Mouse (Mus musculus): ENCODE results near the gene Pik3cd. TPM values are rescaled to one million over a fixed set of nuclear protein-coding genes. Genes with fewer than 3 reads are reported as not detected.

Gene Pik3cd
- polyA plus RNA-seq, 1 experiment from 2014 or later: 3.5 TPM

DNA sequence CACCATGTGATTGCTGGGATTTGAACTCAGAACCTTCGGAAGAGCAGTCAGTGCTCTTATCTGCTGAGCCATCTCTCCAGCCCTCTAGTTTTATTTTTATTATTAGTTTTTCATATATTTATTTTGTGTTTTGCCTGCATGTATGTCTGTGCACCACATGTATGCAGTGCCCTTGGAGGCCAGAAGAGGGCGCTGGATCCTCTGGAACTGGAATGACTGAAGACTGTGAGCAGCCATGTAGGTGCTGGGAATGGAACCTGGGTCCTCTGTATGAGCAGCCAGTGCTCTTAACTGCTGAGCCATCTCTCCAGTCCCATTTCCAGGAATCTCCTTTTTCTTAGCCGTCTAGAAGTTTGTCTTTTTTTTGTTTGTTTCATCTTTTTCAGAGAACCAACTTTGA lies 97.9 kb downstream of the Pik3cd start:
- H3K36me3 ChIP-seq: no peaks in the 10 kb centered on the region
- H3K9me3 ChIP-seq (replicated peaks): peaks cover 3% of the 10 kb centered on the region; the same call in 1 of the 2 replicates
- H3K4me2 ChIP-seq: no peak overlapping the region
- 72% methylated on average over 3 of the region's 3 CpGs for WGBS
- no peak overlapping the region for H3K9ac ChIP-seq
- H3K4me1 ChIP-seq (replicated peaks): peaks cover 48% of the 10 kb centered on the region
- H3K27me3 ChIP-seq (replicated peaks): peaks cover 13% of the 10 kb centered on the region; the same call in 1 of the 2 replicates
- ATAC-seq (ENCODE audit: insufficient number of reproducible peaks, low FRiP score): no peak
- H3K27ac ChIP-seq (ENCODE audit: poor library complexity, severe bottlenecking): no peak overlapping the region
- no peak overlapping the region for H3K4me3 ChIP-seq

DNA sequence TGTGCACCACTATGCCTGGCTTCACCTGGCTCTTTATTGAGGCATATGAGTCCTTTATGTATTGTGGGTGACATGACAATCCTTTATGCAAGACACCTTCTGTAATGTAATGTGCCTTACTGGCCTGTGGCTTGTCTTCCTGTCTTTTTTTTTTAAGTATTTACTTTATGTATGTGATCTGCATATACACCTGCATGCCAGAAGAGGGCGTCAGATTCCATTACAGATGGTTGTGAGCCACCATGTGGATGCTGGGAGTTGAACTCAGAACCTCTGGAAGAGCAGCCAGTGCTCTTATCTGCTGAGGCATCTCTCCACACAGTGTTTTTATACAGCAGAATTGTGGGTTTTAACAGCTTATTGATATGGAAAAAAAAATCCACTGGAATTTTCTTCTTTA lies 98.5 kb downstream of the Pik3cd start:
- Histone ChIP-seq H3K4me1 (replicated peaks) (peaks cover 43% of the 10 kb centered on the region), H3K27ac (ENCODE audit: poor library complexity, severe bottlenecking) (no peak overlapping the region), H3K27me3 (replicated peaks) (peaks cover 15% of the 10 kb centered on the region; the same call in 1 of the 2 replicates), H3K9ac (no peak overlapping the region), H3K4me3 (no peak overlapping the region), H3K4me2 (no peak overlapping the region), H3K9me3 (replicated peaks) (peaks cover 3% of the 10 kb centered on the region; the same call in 1 of the 2 replicates), H3K36me3 (no peaks in the 10 kb centered on the region)
- no peak for ATAC-seq (ENCODE audit: insufficient number of reproducible peaks, low FRiP score)
- 57% methylated on average over 1 of the region's 1 CpGs for WGBS

DNA sequence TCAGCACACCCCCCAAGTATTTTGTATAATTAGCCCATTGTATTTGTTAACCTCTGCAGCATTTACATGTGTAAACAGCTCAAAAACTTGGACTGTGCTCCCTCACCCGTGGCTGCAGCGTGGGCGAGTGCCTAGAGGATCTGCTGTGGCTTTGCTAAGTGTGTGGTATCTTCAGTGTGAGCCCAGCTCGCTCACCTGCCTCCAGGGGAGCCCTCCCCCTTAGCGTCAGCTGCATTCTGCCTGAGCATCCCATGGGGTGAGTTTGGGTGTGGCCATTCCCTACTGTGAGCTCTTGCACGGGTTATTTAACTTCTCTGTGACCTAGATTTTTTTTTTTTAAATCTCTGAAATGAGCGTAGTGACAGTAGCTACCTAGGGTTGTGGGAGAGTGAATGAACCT lies 100.1 kb downstream of the Pik3cd start:
- peaks cover 15% of the 10 kb centered on the region; the same call in 1 of the 2 replicates for H3K27me3 ChIP-seq (replicated peaks)
- no peak overlapping the region for H3K27ac ChIP-seq (ENCODE audit: poor library complexity, severe bottlenecking)
- H3K4me1 ChIP-seq (replicated peaks): peaks cover 30% of the 10 kb centered on the region
- ATAC-seq (ENCODE audit: insufficient number of reproducible peaks, low FRiP score): no peak
- no peak overlapping the region for H3K4me3 ChIP-seq
- H3K4me2 ChIP-seq: no peak overlapping the region
- no peaks in the 10 kb centered on the region for H3K36me3 ChIP-seq
- WGBS: 62% methylated on average over 7 of the region's 7 CpGs
- H3K9ac ChIP-seq: no peak overlapping the region
- H3K9me3 ChIP-seq (replicated peaks): peaks cover 3% of the 10 kb centered on the region; the same call in 1 of the 2 replicates

DNA sequence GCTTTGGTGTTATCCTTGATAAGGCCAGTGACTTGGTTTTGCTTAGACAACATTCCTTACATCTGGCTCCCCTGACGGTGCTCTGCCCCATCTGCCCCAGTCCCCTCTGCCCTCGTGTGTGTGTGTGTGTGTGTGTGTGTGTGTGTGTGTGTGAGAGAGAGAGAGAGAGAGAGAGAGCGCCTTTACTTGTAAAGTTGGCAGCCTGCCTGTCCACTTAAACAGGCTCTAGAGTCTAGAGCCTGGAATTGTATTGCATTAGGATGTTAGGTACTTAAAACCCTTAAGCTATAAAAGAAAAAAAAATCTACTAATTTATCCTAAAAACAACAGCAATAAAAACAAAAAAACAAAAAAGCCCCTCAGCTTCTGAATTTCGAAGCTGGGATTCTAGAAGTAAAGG lies 100.9 kb downstream of the Pik3cd start:
- H3K9me3 ChIP-seq (replicated peaks): peaks cover 3% of the 10 kb centered on the region; the same call in 1 of the 2 replicates
- H3K27me3 ChIP-seq (replicated peaks): peaks cover 15% of the 10 kb centered on the region; the same call in 1 of the 2 replicates
- H3K9ac ChIP-seq: no peak overlapping the region
- H3K4me3 ChIP-seq: no peak overlapping the region
- H3K27ac ChIP-seq (ENCODE audit: poor library complexity, severe bottlenecking): no peak overlapping the region
- 20% methylated on average over 4 of the region's 4 CpGs for WGBS
- peak overlapping the region; percentile 23; the same call in 1 of the 2 replicates for H3K4me2 ChIP-seq
- peaks cover 23% of the 10 kb centered on the region for H3K4me1 ChIP-seq (replicated peaks)
- ATAC-seq (ENCODE audit: insufficient number of reproducible peaks, low FRiP score): 0 out of 2 replicates have a peak, but pooled peaks have one; percentile 19
- no peaks in the 10 kb centered on the region for H3K36me3 ChIP-seq

DNA sequence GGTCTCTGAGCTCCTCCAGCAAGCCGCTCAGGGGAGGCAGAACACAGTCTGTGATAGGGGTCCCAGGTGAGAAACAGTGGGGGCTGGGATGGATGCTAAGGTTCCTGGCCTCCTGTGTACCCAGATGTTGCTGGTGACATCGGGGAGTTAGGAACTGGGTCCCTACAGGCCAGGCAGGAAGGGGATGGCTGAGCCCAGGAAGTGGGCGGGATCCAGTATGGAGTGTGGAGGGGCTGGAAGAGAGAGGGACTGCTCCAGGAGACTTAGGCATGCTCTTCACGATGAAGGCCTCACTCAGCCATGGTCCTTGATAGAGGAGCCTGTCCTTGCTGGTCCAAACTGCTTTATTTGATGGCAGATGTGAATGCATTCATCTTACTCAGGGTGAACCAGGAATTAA lies 102.2 kb downstream of the Pik3cd start:
- H3K36me3 ChIP-seq: no peaks in the 10 kb centered on the region
- no peak overlapping the region for H3K27ac ChIP-seq (ENCODE audit: poor library complexity, severe bottlenecking)
- no peak overlapping the region for H3K4me2 ChIP-seq
- H3K4me1 ChIP-seq (replicated peaks): peaks cover 23% of the 10 kb centered on the region
- H3K27me3 ChIP-seq (replicated peaks): peaks cover 5% of the 10 kb centered on the region; the same call in 1 of the 2 replicates
- WGBS: 73% methylated on average over 4 of the region's 4 CpGs
- no peak for ATAC-seq (ENCODE audit: insufficient number of reproducible peaks, low FRiP score)
- no peak overlapping the region for H3K9ac ChIP-seq
- H3K4me3 ChIP-seq: no peak overlapping the region
- peaks cover 3% of the 10 kb centered on the region; the same call in 1 of the 2 replicates for H3K9me3 ChIP-seq (replicated peaks)

DNA sequence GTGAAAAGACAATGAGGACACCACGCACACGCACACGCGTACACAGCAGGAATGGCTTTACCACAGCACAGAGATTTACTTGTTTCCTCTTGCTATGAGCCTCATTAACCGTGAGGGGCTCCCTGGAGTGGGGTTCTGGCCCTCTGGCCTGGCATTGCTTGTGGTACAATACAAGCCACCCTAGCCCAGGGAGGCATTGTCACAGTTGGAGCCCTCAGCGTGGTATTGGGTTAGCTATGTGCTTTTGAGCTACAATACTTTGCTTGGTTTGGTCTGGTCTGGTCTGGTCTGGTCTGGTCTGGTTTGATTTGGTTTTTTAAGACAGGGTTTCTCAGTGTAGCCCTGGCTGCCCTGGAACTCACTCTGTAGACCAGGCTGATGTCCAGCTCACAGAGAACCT lies 102.8 kb downstream of the Pik3cd start:
- Histone ChIP-seq H3K4me3 (no peak overlapping the region), H3K9me3 (replicated peaks) (peaks cover 2% of the 10 kb centered on the region; the same call in 1 of the 2 replicates), H3K9ac (no peak overlapping the region), H3K27me3 (replicated peaks) (0 out of 2 replicates have a peak, but pooled peaks cover 2% of the 10 kb centered on the region), H3K27ac (ENCODE audit: poor library complexity, severe bottlenecking) (no peak overlapping the region), H3K4me2 (no peak overlapping the region), H3K36me3 (no peaks in the 10 kb centered on the region), H3K4me1 (replicated peaks) (peaks cover 23% of the 10 kb centered on the region)
- 93% methylated on average over 6 of the region's 6 CpGs for WGBS
- ATAC-seq (ENCODE audit: insufficient number of reproducible peaks, low FRiP score): no peak

Small RNAs within 50 kb of the gene (microRNA-seq; reads per million reads assigned to microRNA genes)
- gene Mir7023: not detected

Other genes with a start within 250 kb of the Pik3cd start
- 2.4 and 3.4 TPM in 2 replicates for gene Rbp7, start 247.6 kb downstream of the Pik3cd start, polyA plus RNA-seq (2016; fragmentation: Nextera tagmentation; extraction: Ambion mirVana)
- gene Tmem274, start 225.2 kb downstream of the Pik3cd start, polyA plus RNA-seq (2016; fragmentation: Nextera tagmentation; extraction: Ambion mirVana): 0.29 and 0.33 TPM in 2 replicates
- gene Nmnat1, start 217.4 kb downstream of the Pik3cd start, polyA plus RNA-seq (2016; fragmentation: Nextera tagmentation; extraction: Ambion mirVana): 12.0 and 14.0 TPM in 2 replicates
- gene Lzic, start 217.3 kb downstream of the Pik3cd start, polyA plus RNA-seq (2016; fragmentation: Nextera tagmentation; extraction: Ambion mirVana): 32.1 and 40.9 TPM in 2 replicates
- gene Ctnnbip1, start 184.3 kb downstream of the Pik3cd start, polyA plus RNA-seq (2016; fragmentation: Nextera tagmentation; extraction: Ambion mirVana): 38.5 and 39.3 TPM in 2 replicates
- 38.3 and 38.9 TPM in 2 replicates for gene Clstn1, start 116.1 kb downstream of the Pik3cd start, polyA plus RNA-seq (2016; fragmentation: Nextera tagmentation; extraction: Ambion mirVana)
- gene Tmem201, start 35.5 kb upstream of the Pik3cd start, polyA plus RNA-seq (2016; fragmentation: Nextera tagmentation; extraction: Ambion mirVana): 51.1 and 52.8 TPM in 2 replicates
- gene Slc25a33, start 71.7 kb upstream of the Pik3cd start, polyA plus RNA-seq (2016; fragmentation: Nextera tagmentation; extraction: Ambion mirVana): 7.3 and 7.5 TPM in 2 replicates